Comparison of ENCODE assay signal across 8 mouse cellular contexts in genomic region chr8:12757231-12757940, GRCm38 (mm10). TPM values are rescaled to one million over a fixed set of nuclear protein-coding genes. Genes with fewer than 3 reads are reported as not detected.
DNase-seq lines count a peak whose midpoint lies in the region; ATAC-seq and TF ChIP-seq lines count a peak whose summit lies in the region.

No protein-coding gene starts in this region.

- peak overlapping the region; percentile 58 for H3K4me3 ChIP-seq in lung, embryonic 14.5 days (ENCODE audit: low read depth, low read length)
- peak overlapping the region; percentile 91 for H3K4me3 ChIP-seq in brown adipose tissue, adult 24 weeks (ENCODE audit: insufficient read depth, low read depth, low read length)
- peak overlapping the region; percentile 83 for H3K4me3 ChIP-seq in forebrain, embryonic 14.5 days (ENCODE audit: low read depth, low read length)
- H3K4me3 ChIP-seq in intestine, embryonic 15.5 days (replicated peaks) = peak overlapping the region; percentile 89
- H3K4me3 ChIP-seq in liver, embryonic 15.5 days (replicated peaks) = peak overlapping the region; percentile 62

- WGBS in lung, embryonic 14.5 days = under 1% methylated on average over 57 of the region's 61 CpGs
- under 1% methylated on average over 55 of the region's 61 CpGs for WGBS in forebrain, embryonic 14.5 days
- WGBS in intestine, embryonic 15.5 days = under 1% methylated on average over 61 of the region's 61 CpGs
- 5% methylated on average over 59 of the region's 61 CpGs for WGBS in liver, embryonic 15.5 days (ENCODE audit: insufficient replicate concordance)

- no peaks in the 10 kb centered on the region for H3K36me3 ChIP-seq in lung, embryonic 14.5 days (ENCODE audit: insufficient read depth)
- no peaks in the 10 kb centered on the region for H3K36me3 ChIP-seq in forebrain, embryonic 14.5 days (ENCODE audit: control insufficient read depth, insufficient read depth, low read length)
- no peaks in the 10 kb centered on the region for H3K36me3 ChIP-seq in intestine, embryonic 15.5 days
- no peaks in the 10 kb centered on the region for H3K36me3 ChIP-seq in liver, embryonic 15.5 days (replicated peaks)

- H3K4me2 ChIP-seq in lung, embryonic 14.5 days = peak overlapping the region; percentile 89
- H3K4me2 ChIP-seq in forebrain, embryonic 14.5 days (ENCODE audit: low read length) = peak overlapping the region; percentile 80
- peak overlapping the region; percentile 82 for H3K4me2 ChIP-seq in intestine, embryonic 15.5 days (replicated peaks)
- peak overlapping the region; percentile 75 for H3K4me2 ChIP-seq in liver, embryonic 15.5 days

- no peaks in the 10 kb centered on the region for H3K4me1 ChIP-seq in lung, embryonic 14.5 days (ENCODE audit: insufficient read depth)
- peaks cover 3% of the 10 kb centered on the region for H3K4me1 ChIP-seq in brown adipose tissue, adult 24 weeks (ENCODE audit: control insufficient read depth, insufficient read depth, insufficient read length, low read length)
- peaks cover 3% of the 10 kb centered on the region for H3K4me1 ChIP-seq in forebrain, embryonic 14.5 days (ENCODE audit: control insufficient read depth, insufficient read depth, low read length)
- H3K4me1 ChIP-seq in intestine, embryonic 15.5 days (replicated peaks) = peaks cover 21% of the 10 kb centered on the region
- H3K4me1 ChIP-seq in liver, embryonic 15.5 days (replicated peaks) = peaks cover 10% of the 10 kb centered on the region

- no peak for TF ChIP-seq CTCF in lung, embryonic 14.5 days (IDR thresholded peaks at IDR 0.05; ENCODE audit: low read depth)

- H3K27me3 ChIP-seq in lung, embryonic 14.5 days (ENCODE audit: insufficient read depth, low read length) = no peaks in the 10 kb centered on the region
- H3K27me3 ChIP-seq in forebrain, embryonic 14.5 days (replicated peaks; ENCODE audit: control insufficient read depth, insufficient read depth, low read length) = no peaks in the 10 kb centered on the region
- no peaks in the 10 kb centered on the region for H3K27me3 ChIP-seq in intestine, embryonic 15.5 days (replicated peaks)
- H3K27me3 ChIP-seq in liver, embryonic 15.5 days = peaks cover 85% of the 10 kb centered on the region

- peak; percentile 30 for DNase-seq in lung, embryonic 14.5 days
- no peak for DNase-seq in lung, postnatal 14 days
- peak; percentile 33 for DNase-seq in forebrain, embryonic 14.5 days (ENCODE audit: low spot score)
- DNase-seq in retina, postnatal 1 day = peak; percentile 41
- no peak for DNase-seq in yolk sac, embryonic 10.5 days (ENCODE audit: low spot score)

- H3K9me3 ChIP-seq in lung, embryonic 14.5 days (ENCODE audit: low read depth, low read length) = no peaks in the 10 kb centered on the region
- H3K9me3 ChIP-seq in forebrain, embryonic 14.5 days (replicated peaks; ENCODE audit: control insufficient read depth, low read length) = no peaks in the 10 kb centered on the region
- H3K9me3 ChIP-seq in intestine, embryonic 15.5 days = no peaks in the 10 kb centered on the region
- H3K9me3 ChIP-seq in liver, embryonic 15.5 days (replicated peaks) = no peaks in the 10 kb centered on the region

- peak; percentile 50 for ATAC-seq in lung, embryonic 14.5 days (ENCODE audit: insufficient read depth)
- peak; percentile 68 for ATAC-seq in forebrain, embryonic 14.5 days
- peak; percentile 52 for ATAC-seq in intestine, embryonic 15.5 days
- peak; percentile 40; the same call in 1 of the 2 replicates for ATAC-seq in liver, embryonic 15.5 days (ENCODE audit: insufficient read depth)

- peak overlapping the region; percentile 91 for H3K9ac ChIP-seq in lung, embryonic 14.5 days
- peak overlapping the region; percentile 91 for H3K9ac ChIP-seq in forebrain, embryonic 14.5 days (ENCODE audit: low read length)
- H3K9ac ChIP-seq in intestine, embryonic 15.5 days = peak overlapping the region; percentile 94
- H3K9ac ChIP-seq in liver, embryonic 15.5 days = peak overlapping the region; percentile 54

- peak overlapping the region; percentile 76 for H3K27ac ChIP-seq in lung, embryonic 14.5 days (ENCODE audit: low read depth)
- no peak overlapping the region for H3K27ac ChIP-seq in brown adipose tissue, adult 24 weeks (replicated peaks; ENCODE audit: low read depth, low read length)
- peak overlapping the region; percentile 70; the same call in 1 of the 2 replicates for H3K27ac ChIP-seq in forebrain, embryonic 14.5 days (ENCODE audit: low read depth, low read length)
- H3K27ac ChIP-seq in intestine, embryonic 15.5 days = peak overlapping the region; percentile 70
- H3K27ac ChIP-seq in liver, embryonic 15.5 days (replicated peaks) = no peak overlapping the region

RNA-seq across cellular contexts. Expression of gene Atp11a, which starts 0.6 kb away (rescaled TPM):
- 23.2 and 26.7 TPM in 2 replicates for polyA plus RNA-seq in lung, embryonic 14.5 days (2014; fragmentation: Nextera tagmentation; extraction: Ambion mirVana)
- polyA plus RNA-seq in brown adipose tissue, adult 24 weeks (2012; ENCODE audit: insufficient read depth, insufficient read length, missing spikeins) = 7.4 and 8.2 TPM in 2 replicates
- 9.1 and 10.8 TPM in 2 replicates for polyA plus RNA-seq in forebrain, embryonic 14.5 days (2014; fragmentation: Nextera tagmentation; extraction: Ambion mirVana)
- polyA plus RNA-seq in intestine, embryonic 15.5 days (2015; fragmentation: Nextera tagmentation; extraction: Ambion mirVana) = 15.9 and 18.6 TPM in 2 replicates
- polyA plus RNA-seq in liver, embryonic 15.5 days (2015; fragmentation: Nextera tagmentation; extraction: Ambion mirVana) = 1.3 and 1.6 TPM in 2 replicates

Comparison
In these comparisons a context has a peak if more than half of its experiments do, and no peak if none do; other contexts are left out.
1. DNase-seq: peak in lung, embryonic 14.5 days (single experiment), forebrain, embryonic 14.5 days (single experiment) and retina, postnatal 1 day (single experiment); none in lung, postnatal 14 days (single experiment) and yolk sac, embryonic 10.5 days (single experiment).
2. H3K27ac ChIP-seq: peak in lung, embryonic 14.5 days (single experiment), forebrain, embryonic 14.5 days (single experiment) and intestine, embryonic 15.5 days (single experiment); none in brown adipose tissue, adult 24 weeks (single experiment) and liver, embryonic 15.5 days (single experiment).
3. Peak in every context shown above with its lines, with median percentiles within 50 percentile points of each other: ATAC-seq, H3K4me2 ChIP-seq, H3K4me3 ChIP-seq and H3K9ac ChIP-seq.